Comparison of ENCODE assay signal across 30 mouse cellular contexts in genomic region chr9:103391796-103392372, GRCm38 (mm10). TPM values are rescaled to one million over a fixed set of nuclear protein-coding genes. Genes with fewer than 3 reads are reported as not detected.
A peak's percentile ranks its signal among the peaks of the same experiment; 100 is the strongest.
DNase-seq lines count a peak whose midpoint lies in the region; ATAC-seq lines count a peak whose summit lies in the region.
"Had no signal": no experiment of that assay in that cellular context is flagged by ENCODE, and none has a peak within 500 bp of the region (broad histone marks: within the 10 kb centered on the region; RNA-seq: fewer than 3 reads in every experiment).

No protein-coding gene starts in this region.

- intact Hi-C loops in heart, postnatal 10 days (cut with DNase I): no loop called here
- intact Hi-C loops in left cerebral cortex, postnatal 25 days (cut with DNase I): no loop called here

- no peak for ATAC-seq in heart, embryonic 16.5 days (replicated peaks; ENCODE audit: extremely low read depth, insufficient read depth, low FRiP score)
- ATAC-seq in granulocyte monocyte progenitor cell, adult 5-6 weeks (replicated peaks; ENCODE audit: poor library complexity, severe bottlenecking): peak; percentile 44
- no peak for ATAC-seq in liver, embryonic 12.5 days
- ATAC-seq: forebrain, postnatal 0 days; intestine, embryonic 16.5 days; midbrain, embryonic 13.5 days had no signal

- H3K4me2 ChIP-seq in heart, embryonic 16.5 days (ENCODE audit: low read depth, low read length): no peak overlapping the region
- H3K4me2 ChIP-seq in liver, embryonic 12.5 days: no peak overlapping the region
- H3K4me2 ChIP-seq: forebrain, embryonic 12.5 days; heart, embryonic 15.5 days; hindbrain, embryonic 13.5 days; limb, embryonic 15.5 days; lung, embryonic 14.5 days; midbrain, embryonic 13.5 days had no signal

- H3K4me3 ChIP-seq in heart, embryonic 16.5 days (ENCODE audit: low read length): no peak overlapping the region
- no peak overlapping the region for H3K4me3 ChIP-seq in liver, embryonic 12.5 days
- H3K4me3 ChIP-seq: erythroblast, embryonic 14.5 days; forebrain, embryonic 12.5 days; heart, embryonic 10.5 days; heart, embryonic 15.5 days; hindbrain, embryonic 13.5 days; limb, embryonic 10.5 days; limb, embryonic 15.5 days; midbrain, embryonic 13.5 days had no signal

- DNase-seq in heart, postnatal 10 days: no peak
- DNase-seq in adrenal gland, postnatal 10 days: peak; percentile 38
- no peak for DNase-seq in spleen, adult 12 weeks (ENCODE audit: low spot score)
- DNase-seq in left cerebral cortex, postnatal 25 days (ENCODE audit: low spot score in 2 of 2): no peak
- DNase-seq: B cell, adult 2 months; cerebellum, adult 2 months; cerebellum, postnatal 14 days; forebrain, postnatal 0 days; heart, postnatal 4 days; kidney, adult 8-10 months; kidney, postnatal 4 days; lung, embryonic 14.5 days; lung, postnatal 14 days; spleen, adult 18-20 months; thymus, adult 2 months; thymus, postnatal 4 days had no signal

- no peak overlapping the region for H3K9ac ChIP-seq in heart, embryonic 16.5 days (ENCODE audit: low read length)
- no peak overlapping the region for H3K9ac ChIP-seq in liver, embryonic 12.5 days
- H3K9ac ChIP-seq: forebrain, embryonic 12.5 days; forebrain, postnatal 0 days; heart, embryonic 15.5 days; hindbrain, embryonic 13.5 days; limb, embryonic 15.5 days; liver, embryonic 14.5 days; lung, embryonic 14.5 days; midbrain, embryonic 13.5 days had no signal

- H3K9me3 ChIP-seq in heart, embryonic 16.5 days (replicated peaks; ENCODE audit: control insufficient read depth, low read length): peaks cover 8% of the 10 kb centered on the region; the same call in 1 of the 2 replicates
- H3K9me3 ChIP-seq in liver, embryonic 12.5 days (replicated peaks): no peaks in the 10 kb centered on the region
- H3K9me3 ChIP-seq: forebrain, embryonic 12.5 days; heart, embryonic 10.5 days; heart, embryonic 15.5 days; limb, embryonic 10.5 days; limb, embryonic 15.5 days; midbrain, embryonic 13.5 days had no signal

- WGBS in heart, embryonic 16.5 days: 53% methylated on average over 6 of the region's 6 CpGs
- WGBS in liver, embryonic 12.5 days (ENCODE audit: insufficient replicate concordance): 63% methylated on average over 6 of the region's 6 CpGs

- no peaks in the 10 kb centered on the region for H3K36me3 ChIP-seq in heart, embryonic 16.5 days (ENCODE audit: control insufficient read depth, insufficient read depth)
- no peaks in the 10 kb centered on the region for H3K36me3 ChIP-seq in liver, embryonic 12.5 days
- H3K36me3 ChIP-seq: forebrain, embryonic 12.5 days; heart, embryonic 10.5 days; heart, embryonic 15.5 days; hindbrain, embryonic 13.5 days; limb, embryonic 10.5 days; limb, embryonic 15.5 days; midbrain, embryonic 13.5 days had no signal

- peak overlapping the region; percentile 4; the same call in 1 of the 2 replicates for H3K27ac ChIP-seq in heart, embryonic 16.5 days (ENCODE audit: low read length)
- H3K27ac ChIP-seq in liver, embryonic 12.5 days: no peak overlapping the region
- H3K27ac ChIP-seq: forebrain, embryonic 12.5 days; heart, embryonic 10.5 days; heart, embryonic 15.5 days; hindbrain, embryonic 13.5 days; kidney, postnatal 0 days; limb, embryonic 10.5 days; limb, embryonic 15.5 days; liver, embryonic 14.5 days; midbrain, embryonic 13.5 days had no signal

- no peaks in the 10 kb centered on the region for H3K27me3 ChIP-seq in heart, embryonic 16.5 days (ENCODE audit: control insufficient read depth, insufficient read depth, low read length)
- no peaks in the 10 kb centered on the region for H3K27me3 ChIP-seq in liver, embryonic 12.5 days (replicated peaks)
- H3K27me3 ChIP-seq: forebrain, embryonic 12.5 days; heart, embryonic 15.5 days; hindbrain, embryonic 13.5 days; midbrain, embryonic 13.5 days had no signal

- peaks cover 7% of the 10 kb centered on the region for H3K4me1 ChIP-seq in heart, embryonic 16.5 days (ENCODE audit: control insufficient read depth, insufficient read depth, low read length)
- H3K4me1 ChIP-seq in liver, embryonic 12.5 days: no peaks in the 10 kb centered on the region
- H3K4me1 ChIP-seq: hindbrain, embryonic 13.5 days had no signal

RNA-seq across cellular contexts. Expression of gene Cdv3, which starts 26.2 kb away (rescaled TPM):
- polyA plus RNA-seq in heart, embryonic 16.5 days (2015; fragmentation: Nextera tagmentation; extraction: Ambion mirVana): 77.5 and 89.1 TPM in 2 replicates
- 100 to 1,000 TPM; 111 to 137 TPM for total RNA-seq in heart, postnatal 10 days (2021)
- 100 to 1,000 TPM; 148 to 171 TPM for total RNA-seq in adrenal gland, postnatal 10 days (2021)
- total RNA-seq in granulocyte monocyte progenitor cell, adult 5-6 weeks (2014; fragmentation: Nextera tagmentation): 111 and 118 TPM in 2 replicates
- 171 and 197 TPM in 2 replicates for total RNA-seq in granulocyte monocyte progenitor cell, adult 5-6 weeks (2017)
- polyA plus RNA-seq in liver, embryonic 12.5 days (2016; fragmentation: Nextera tagmentation; extraction: Ambion mirVana): 71.7 and 76.4 TPM in 2 replicates
- total RNA-seq in left cerebral cortex, postnatal 25 days (2021): 10 to 100 TPM; 77.9 to 79.0 TPM
